Mouse (Mus musculus) embryo, embryonic 11 days (tissue): ENCODE measurements around the gene Gm49450.
"Not testable (repeated sequence)": the region's sequence is repeated elsewhere in the genome, so short reads cannot be mapped to it uniquely, and the experiment has no call there.

Experiments
- DNase-seq: peaks from one replicate; pipeline ENCODE4 v3.0.0-alpha.2; 2015

Gm49450 gene

DNA sequence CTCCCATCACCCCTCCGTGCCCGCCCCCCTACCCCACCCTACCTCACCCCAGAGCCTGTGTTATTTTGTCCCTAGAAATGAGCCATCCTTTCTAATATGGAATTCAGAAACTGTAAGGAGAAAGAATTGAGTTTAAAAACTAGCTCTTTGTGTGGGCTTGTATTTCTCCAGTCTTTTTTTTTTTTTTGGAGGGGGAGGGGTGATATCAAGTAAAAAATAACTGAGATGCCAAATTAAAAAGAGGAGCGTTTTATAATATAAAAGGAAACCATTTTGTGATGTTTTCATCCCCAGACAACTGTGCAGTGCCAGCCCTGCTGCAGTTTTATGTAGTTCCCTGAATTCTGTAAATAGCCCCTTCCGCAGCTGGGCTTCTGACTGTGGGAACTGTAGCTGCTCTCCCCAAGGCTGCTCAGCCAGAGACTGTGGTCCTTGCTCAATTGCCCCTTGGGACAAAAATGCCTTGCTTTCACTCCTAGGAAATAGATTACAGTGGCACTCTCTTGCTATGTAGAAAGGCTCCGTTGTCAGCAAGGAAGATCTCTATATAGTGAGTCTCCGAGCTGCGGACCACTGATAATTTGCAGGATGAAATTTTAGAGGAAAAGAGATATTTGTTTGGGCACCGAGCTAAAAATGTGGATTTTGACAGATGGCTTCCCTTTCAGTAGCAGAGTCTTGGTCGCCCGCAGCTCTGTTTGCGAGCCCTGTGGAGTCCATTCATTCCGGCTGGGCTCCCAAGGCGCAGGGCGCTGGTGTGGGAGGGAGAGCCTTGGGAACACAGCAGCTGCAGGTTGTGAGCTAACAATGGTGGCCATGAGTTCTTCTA is 1.3 kb upstream of the Gm49450 start:
- peak; percentile 77 for DNase-seq

GRCm38 (mm10) chr15:98952751-98953400 is 475 bp downstream of the Gm49450 start:
- DNase-seq: peak; percentile 91

GRCm38 (mm10) chr15:98952063-98952455 is 1.3 kb downstream of the Gm49450 start:
- DNase-seq: peak; percentile 36

DNA sequence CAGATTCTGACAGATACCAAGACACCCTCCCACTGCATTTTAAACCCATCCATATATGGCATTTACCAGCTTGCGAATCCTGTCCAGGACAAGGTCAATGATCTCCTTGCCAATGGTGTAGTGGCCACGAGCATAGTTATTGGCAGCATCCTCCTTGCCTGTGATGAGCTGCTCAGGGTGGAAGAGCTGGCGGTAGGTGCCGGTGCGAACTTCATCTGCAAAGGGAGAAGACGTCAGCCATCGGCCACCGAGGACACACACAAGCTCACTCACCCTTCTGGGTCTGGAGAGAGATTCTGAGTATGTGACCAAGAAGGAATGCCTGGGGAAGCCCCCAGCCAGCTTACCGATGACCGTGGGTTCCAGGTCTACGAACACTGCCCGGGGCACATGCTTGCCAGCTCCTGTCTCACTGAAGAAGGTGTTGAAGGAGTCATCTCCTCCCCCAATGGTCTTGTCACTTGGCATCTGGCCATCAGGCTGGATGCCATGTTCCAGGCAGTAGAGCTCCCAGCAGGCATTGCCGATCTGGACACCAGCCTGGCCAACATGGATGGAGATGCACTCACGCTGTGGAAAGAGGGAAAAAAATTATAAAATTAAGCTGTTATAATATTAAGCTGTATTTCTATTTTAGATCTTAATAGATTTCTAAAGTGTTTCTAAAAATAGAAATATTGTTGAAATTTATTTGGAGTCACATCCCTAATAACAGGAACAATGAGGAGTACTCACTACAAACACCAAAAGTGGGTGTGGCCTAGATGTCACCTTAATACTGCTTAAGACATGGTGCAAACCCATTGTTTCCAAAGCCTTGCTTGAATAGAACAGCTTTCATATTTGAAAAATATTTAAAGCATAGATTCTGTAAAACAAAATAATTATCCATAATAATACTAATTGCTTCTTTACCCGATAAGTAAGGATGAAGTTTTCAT is 2.0 kb downstream of the Gm49450 start:
- DNase-seq: not testable (repeated sequence)

DNA sequence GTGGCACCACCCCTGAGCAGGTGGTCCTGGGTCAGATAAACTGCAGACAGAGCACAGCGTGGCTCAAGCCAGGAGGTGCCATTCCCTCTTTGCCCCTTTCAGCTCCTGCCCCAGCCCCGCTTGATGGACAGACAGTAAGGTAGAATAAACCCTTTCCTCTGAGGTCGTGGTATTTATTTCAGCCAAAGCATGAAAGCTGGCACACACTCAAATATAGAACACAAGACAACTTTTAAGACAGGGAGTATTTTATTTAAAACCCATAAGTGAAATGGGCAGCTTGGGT is 3.8 kb downstream of the Gm49450 start:
- no peak for DNase-seq

DNA sequence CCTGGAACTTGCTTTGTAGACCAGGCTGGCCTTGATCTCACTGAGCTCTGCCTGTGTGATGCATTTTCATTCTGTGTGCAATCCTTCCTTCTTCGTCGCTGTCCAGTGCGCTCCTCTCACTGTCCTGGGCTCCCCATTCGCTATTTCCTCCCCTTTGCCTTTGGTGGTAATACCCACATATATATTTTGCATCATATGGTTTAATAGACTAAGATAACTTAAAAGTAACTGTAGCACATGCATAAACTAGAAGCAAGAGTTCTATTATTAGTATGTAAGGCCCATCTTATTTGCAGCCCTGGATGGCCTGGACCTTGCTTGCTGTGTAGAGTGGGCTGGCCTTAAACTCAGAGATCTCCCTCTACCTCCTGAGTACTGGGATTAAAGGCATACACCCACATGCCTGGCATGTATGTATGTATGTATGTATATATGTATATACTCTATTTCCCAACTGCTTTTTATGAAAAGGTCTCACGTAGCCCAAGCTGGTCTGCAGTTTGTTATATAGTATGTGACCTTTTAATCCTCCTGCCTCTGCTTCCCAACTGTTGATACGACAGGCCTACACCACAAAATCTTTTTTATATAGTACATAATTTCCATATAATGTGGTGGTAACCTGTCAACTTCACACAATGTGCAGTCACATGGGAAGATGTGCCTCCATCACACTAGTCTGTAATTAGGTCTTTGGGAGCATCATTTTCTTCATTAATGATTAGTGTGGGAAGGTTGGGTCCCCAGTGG is 4.3 kb downstream of the Gm49450 start:
- DNase-seq: no peak

DNA sequence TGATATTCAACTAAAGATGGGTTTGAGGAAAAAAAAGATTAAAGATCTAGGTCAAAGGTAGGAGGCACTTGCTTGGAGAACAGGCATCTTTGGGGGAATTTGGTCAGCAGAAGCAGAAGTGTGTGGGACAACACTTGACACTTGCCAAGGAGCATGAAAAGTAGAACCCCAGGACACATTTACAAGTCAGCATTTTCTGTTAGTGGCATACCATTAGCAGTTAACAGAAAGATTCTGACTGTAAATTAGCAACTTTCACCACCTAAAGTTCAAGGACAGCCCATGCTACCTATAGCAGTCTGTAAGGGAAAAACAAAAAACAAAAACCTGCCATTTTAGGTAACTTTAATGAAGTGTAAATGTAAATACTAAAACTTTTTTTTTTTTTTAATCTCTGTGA is 5.0 kb downstream of the Gm49450 start:
- no peak for DNase-seq

GRCm38 (mm10) chr15:98947884-98948283 is 5.5 kb downstream of the Gm49450 start:
- no peak for DNase-seq

DNA sequence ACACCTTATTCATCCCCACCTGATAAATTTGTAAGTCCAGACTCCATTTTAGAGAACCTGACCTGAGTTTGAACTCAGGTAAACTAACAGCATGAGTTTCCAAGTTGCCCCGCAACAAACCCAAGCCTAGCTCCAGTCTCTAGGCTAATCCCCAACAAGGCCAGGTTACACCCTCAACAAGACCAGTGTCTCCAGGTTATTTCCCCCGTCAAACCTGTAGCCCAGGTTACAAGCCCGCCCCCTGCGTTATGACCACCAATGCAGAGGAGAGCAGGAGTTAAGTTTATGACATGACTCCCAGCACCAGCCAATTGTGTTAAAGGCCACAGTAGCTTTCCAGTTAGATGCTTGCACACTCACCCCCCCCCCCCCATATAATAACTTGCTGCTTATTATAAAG is 10.2 kb downstream of the Gm49450 start:
- no peak for DNase-seq

GRCm38 (mm10) chr15:98942081-98942480 is 11.3 kb downstream of the Gm49450 start:
- no peak for DNase-seq

DNA sequence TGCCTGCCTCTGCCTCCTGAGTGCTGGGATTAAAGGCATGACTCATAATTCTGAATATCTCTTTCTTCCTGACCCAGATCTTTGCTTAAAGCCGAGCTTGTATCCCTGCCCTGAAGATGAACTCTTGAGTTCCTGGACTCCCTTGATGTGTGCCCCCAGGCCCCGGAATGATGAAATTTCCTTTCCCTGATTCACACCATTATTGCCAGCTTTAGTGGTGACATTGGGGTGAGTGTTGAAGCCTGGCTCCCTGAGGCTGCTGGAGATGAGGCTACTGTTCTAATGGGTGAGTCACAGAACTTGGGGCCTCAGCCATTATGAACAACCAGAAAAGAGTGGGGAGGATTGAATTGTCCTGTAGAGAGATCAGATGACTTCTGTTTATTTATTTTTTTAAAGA is 11.8 kb downstream of the Gm49450 start:
- no peak for DNase-seq

GRCm38 (mm10) chr15:98940816-98941215 is 12.5 kb downstream of the Gm49450 start:
- DNase-seq: no peak

- DNase-seq: peak; percentile 98
Measured at GRCm38 (mm10) chr15:98934217-98934839, 19.0 kb downstream of the Gm49450 start, which contains the start of gene Tuba1b. Tuba1b (minus strand) TSS chr15:98934565.

DNA sequence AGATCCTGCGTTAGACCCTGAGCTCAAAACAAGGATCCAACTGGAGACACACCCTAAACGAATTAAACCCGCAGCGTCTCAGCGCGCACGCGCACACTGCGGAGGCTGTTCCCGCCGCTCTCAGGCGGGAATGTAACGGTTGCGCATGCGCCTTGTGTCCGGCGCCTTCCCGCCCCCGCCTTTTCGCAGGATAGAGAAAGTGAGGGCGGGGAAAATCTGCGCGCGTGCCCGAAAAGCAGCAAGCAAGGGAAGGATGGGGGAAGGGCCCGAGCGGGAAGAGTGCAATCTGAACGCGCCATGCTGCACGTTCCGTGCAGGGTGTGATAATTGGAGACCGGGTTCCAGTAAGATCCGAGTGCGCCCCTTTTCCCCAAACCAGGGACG is 19.5 kb downstream of the Gm49450 start:
- peak; percentile 99 for DNase-seq

- DNase-seq: not testable (repeated sequence)
Measured at GRCm38 (mm10) chr15:98933004-98933671, 20.2 kb downstream of the Gm49450 start.

DNA sequence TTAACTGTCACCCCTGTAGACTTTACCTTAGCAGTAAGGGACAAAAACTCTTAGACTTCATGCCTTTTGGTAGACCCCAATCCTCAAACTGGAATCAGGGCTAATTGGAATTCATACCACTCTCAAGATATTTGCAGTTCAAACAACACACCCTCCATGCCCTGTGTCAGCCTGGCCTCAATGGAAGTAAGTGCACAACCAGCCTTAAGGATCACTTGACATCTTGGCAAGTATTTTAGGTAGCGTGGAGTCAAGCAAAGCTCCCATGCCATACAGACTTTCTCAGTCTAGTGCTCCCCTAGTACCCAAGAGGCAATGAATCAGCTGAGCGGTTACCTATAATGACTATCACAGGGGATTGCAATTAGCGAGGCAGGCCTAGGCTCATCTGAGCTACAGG is 22.4 kb downstream of the Gm49450 start:
- DNase-seq: no peak

- no peak for DNase-seq
Measured at GRCm38 (mm10) chr15:98930017-98930734, 23.2 kb downstream of the Gm49450 start.

DNA sequence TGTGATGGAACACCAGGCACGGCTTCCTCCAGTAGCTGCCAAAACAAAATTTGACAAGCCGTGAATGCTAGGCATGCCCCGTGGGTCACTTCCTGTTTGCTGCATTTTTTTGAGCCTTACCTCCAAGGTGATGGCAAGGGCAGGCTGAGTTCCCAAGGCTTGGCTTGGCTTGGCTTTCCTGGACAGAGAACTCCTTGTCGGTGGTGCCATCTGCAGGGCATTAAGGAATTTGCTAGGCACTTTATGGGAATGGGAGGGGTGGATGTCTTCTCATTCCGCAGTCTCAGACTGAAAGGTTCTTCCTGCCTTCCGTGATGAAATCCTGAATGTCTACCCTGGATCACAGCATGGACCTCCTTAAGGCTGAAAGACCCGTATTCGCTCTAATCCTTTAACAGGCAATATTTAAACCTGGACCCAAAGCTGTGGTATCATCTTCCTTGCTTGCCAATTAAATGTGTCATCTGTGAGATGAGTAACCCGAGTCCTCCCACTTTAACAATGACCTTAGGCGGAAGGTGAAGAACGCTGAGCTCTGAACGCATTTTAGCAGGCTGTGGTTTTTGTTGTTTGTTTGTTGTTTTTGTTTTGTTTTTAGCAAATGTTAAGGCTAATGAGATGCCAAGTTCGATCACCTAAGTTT is 24.6 kb downstream of the Gm49450 start:
- DNase-seq: peak; percentile 89

GRCm38 (mm10) chr15:98927566-98927965 is 25.8 kb downstream of the Gm49450 start:
- no peak for DNase-seq

- no peak for DNase-seq
Measured at GRCm38 (mm10) chr15:98924682-98925081, 28.7 kb downstream of the Gm49450 start.
